Mouse (Mus musculus): ENCODE results near the gene Pias1. TPM values are rescaled to one million over a fixed set of nuclear protein-coding genes. Genes with fewer than 3 reads are reported as not detected.

The Pias1 gene
- 47.2 TPM for polyA plus RNA-seq (2014; fragmentation: Illumina TruSeq; extraction: RNeasy Lipid Tissue Mini Kit (QIAGEN cat#74804))

DNA sequence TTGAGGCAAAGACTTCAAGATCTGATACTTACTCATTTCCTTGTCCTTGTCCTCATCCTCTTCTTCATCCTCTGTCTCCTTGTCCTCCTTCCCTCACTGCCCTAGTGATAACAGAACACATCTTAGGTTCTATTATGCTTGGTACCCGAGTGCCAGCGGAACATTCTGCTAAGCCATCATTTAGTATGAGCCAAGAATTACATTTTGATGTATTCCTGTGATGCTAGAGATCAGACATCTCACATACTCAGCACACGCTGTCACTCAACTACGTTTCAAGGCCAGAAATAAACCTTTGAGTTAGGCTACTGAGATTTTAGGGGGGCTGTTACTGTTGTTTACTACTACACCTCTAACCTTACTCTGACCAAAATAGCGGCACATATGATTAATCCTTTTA lies at the start of gene Pias1:
Gene Pias1, minus strand, starts transcription at position 101 of the 400 bp plus-strand sequence.

DNA sequence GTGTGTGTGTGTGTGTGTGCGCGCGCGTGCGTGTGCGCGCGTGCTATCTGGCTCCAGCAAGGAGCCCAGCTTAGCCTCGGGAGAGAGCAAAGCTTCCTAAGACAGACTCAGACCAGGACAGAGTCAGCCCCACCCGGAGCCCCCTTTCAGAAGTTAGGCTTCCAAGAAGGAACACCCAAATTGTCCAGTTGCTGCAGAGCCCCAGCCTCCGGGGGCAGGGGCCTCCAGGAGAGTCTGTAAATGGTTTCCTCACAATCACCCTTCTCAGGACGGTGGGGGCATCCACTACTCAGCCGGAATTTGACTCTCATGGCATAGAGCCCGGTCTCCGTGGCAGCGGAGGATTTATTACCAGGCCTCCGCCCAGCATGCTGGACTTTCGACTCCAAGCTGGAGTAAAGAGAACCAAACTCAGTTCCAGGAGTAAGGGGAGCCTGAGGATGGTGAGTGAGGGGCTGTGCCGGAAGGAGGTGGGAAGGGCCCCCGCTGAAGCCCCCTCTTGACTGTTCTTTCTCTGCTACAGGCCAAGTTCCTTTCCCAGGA lies 129.9 kb downstream of the Pias1 start, which contains the start of gene Calml4:
Gene Calml4, plus strand, starts transcription at position 362 of the 543 bp plus-strand sequence.

DNA sequence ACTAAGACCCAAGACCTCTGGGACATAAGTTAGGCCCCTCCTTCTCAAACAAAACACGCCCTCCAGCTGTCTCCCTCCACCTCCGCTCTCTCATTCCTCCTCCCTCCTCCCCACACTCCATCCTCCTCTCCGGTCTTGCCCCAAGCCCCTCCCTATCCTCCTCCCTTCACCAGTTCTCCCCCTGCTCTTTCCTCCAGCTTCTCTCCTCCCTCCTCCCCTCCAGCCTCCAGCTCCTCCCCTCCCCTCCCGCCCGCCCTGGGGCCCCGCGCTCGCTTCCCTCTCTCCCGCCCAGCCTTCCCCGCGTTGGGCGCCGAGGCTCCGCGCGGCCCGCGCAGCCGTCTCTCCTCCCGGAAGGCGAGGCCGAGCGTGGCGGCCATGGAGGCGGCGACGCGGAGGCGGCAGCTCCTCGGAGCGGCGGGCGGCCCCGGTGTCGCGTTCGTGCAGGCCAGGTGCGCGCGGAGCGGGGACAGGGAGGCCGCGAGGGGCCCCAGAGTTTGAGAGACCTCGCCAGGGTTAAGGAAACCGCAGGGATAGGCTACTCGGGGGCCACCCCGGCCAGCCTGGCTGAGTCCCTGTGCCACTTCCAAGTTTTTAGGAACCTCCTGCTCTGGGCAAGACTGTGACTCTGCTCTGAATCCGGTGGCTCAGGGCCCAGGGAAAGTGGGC lies 149.1 kb downstream of the Pias1 start, which contains the start of gene Cln6:
Gene Cln6, plus strand, starts transcription at position 280 of the 666 bp plus-strand sequence.

Other genes with a start within 250 kb of the Pias1 start
- gene Fem1b, start 176.0 kb downstream of the Pias1 start, polyA plus RNA-seq (2014; fragmentation: Illumina TruSeq; extraction: RNeasy Lipid Tissue Mini Kit (QIAGEN cat#74804)), result 87.1 TPM
- gene Cln6, start 149.1 kb downstream of the Pias1 start, polyA plus RNA-seq (2014; fragmentation: Illumina TruSeq; extraction: RNeasy Lipid Tissue Mini Kit (QIAGEN cat#74804)), result 7.2 TPM
- 22.8 TPM for gene Calml4, start 129.8 kb downstream of the Pias1 start, polyA plus RNA-seq (2014; fragmentation: Illumina TruSeq; extraction: RNeasy Lipid Tissue Mini Kit (QIAGEN cat#74804))
- gene Skor1, start 161.0 kb upstream of the Pias1 start, polyA plus RNA-seq (2014; fragmentation: Illumina TruSeq; extraction: RNeasy Lipid Tissue Mini Kit (QIAGEN cat#74804)), result not detected